Mouse (Mus musculus): ENCODE measurements around the gene Lrrc9. TPM values are rescaled to one million over a fixed set of nuclear protein-coding genes. Genes with fewer than 3 reads are reported as not detected.
A peak's percentile ranks its signal among the peaks of the same experiment; 100 is the strongest.

Gene Lrrc9
- polyA plus RNA-seq, 1 experiment = 1.2 TPM

DNA sequence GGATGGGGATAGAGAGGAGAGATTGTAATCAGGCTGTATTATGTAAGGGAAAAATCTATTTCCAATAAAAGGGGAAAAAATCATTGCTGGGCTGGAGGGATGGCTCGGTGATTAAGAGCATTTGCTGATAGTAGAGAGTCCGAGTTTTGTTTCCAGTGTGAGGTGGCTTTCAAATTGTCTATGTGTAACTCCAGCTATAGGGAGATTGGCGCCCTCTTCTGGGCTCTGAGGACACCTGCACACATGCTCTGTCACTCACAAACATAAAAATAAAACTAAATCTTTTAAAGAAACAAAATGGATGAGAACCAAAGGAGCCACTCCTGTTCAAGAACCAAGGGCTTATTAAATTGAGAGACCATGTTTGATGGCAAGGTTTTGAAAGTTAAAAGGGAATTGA is 23.9 kb upstream of the Lrrc9 start:
- Histone ChIP-seq H3K4me1 (ENCODE audit: control insufficient read depth, insufficient read depth, low read length) (no peaks in the 10 kb centered on the region), H3K27me3 (ENCODE audit: control insufficient read depth, insufficient read depth, low read length) (no peaks in the 10 kb centered on the region), H3K27ac (ENCODE audit: insufficient read depth, low read length) (no peak overlapping the region), H3K4me3 (replicated peaks; ENCODE audit: insufficient read depth, low read depth, low read length) (no peak overlapping the region)
- 33% methylated on average over 3 of the region's 3 CpGs for whole genome bisulfite sequencing
- DNase-seq = peak; percentile 30 to 38
- no peak for TF ChIP-seq POLR2A (IDR thresholded peaks at IDR 0.05; ENCODE audit: borderline replicate concordance, insufficient read depth, low read length)
- TF ChIP-seq CTCF (IDR thresholded peaks at IDR 0.05; ENCODE audit: borderline replicate concordance, insufficient read depth, low read depth, low read length) = peak; percentile 69

- H3K27ac ChIP-seq (ENCODE audit: insufficient read depth, low read length) = no peak overlapping the region
- H3K4me1 ChIP-seq (ENCODE audit: control insufficient read depth, insufficient read depth, low read length) = no peaks in the 10 kb centered on the region
- H3K4me3 ChIP-seq (replicated peaks; ENCODE audit: insufficient read depth, low read depth, low read length) = no peak overlapping the region
- WGBS = 75% methylated on average over 4 of the region's 4 CpGs
- TF ChIP-seq POLR2A (IDR thresholded peaks at IDR 0.05; ENCODE audit: borderline replicate concordance, insufficient read depth, low read length) = no peak
- DNase-seq = no peak
- no peaks in the 10 kb centered on the region for H3K27me3 ChIP-seq (ENCODE audit: control insufficient read depth, insufficient read depth, low read length)
Measured at GRCm38 (mm10) chr12:72422681-72423080, 19.0 kb upstream of the Lrrc9 start.

GRCm38 (mm10) chr12:72427722-72428126 is 13.9 kb upstream of the Lrrc9 start:
- Histone ChIP-seq H3K27me3 (ENCODE audit: control insufficient read depth, insufficient read depth, low read length) (no peaks in the 10 kb centered on the region), H3K27ac (ENCODE audit: insufficient read depth, low read length) (no peak overlapping the region), H3K4me3 (replicated peaks; ENCODE audit: insufficient read depth, low read depth, low read length) (no peak overlapping the region), H3K4me1 (ENCODE audit: control insufficient read depth, insufficient read depth, low read length) (no peaks in the 10 kb centered on the region)
- WGBS = 16% methylated on average over 11 of the region's 11 CpGs
- TF ChIP-seq POLR2A (IDR thresholded peaks at IDR 0.05; ENCODE audit: borderline replicate concordance, insufficient read depth, low read length) (no peak), CTCF (IDR thresholded peaks at IDR 0.05; ENCODE audit: borderline replicate concordance, insufficient read depth, low read depth, low read length) (peak; percentile 94)
- DNase-seq = peak; percentile 78 to 83

DNA sequence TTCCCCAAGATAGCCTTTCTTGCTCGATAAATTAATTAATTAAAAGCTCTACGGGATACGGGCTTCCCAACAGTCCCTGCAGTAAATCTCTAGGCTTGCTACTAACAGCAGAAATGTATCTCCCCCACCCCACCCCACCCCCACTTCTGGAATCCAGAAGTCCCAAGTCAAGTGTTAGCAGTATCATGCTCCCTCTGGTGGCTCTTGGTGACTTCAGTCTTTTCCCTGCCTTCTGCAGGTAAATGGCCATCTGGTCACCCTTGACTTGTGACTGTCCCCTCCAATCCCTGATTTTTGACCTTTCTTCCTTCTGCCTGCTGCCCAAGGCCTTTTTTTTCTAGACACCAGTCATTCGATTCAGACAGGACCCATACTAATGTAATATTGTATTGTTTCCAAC is 9.5 kb upstream of the Lrrc9 start:
- WGBS = 79% methylated on average over 4 of the region's 4 CpGs
- no peaks in the 10 kb centered on the region for H3K27me3 ChIP-seq (ENCODE audit: control insufficient read depth, insufficient read depth, low read length)
- DNase-seq = no peak
- peak; percentile 22; the same call in 1 of the 2 replicates for TF ChIP-seq CTCF (IDR thresholded peaks at IDR 0.05; ENCODE audit: borderline replicate concordance, insufficient read depth, low read depth, low read length)
- no peak for TF ChIP-seq POLR2A (IDR thresholded peaks at IDR 0.05; ENCODE audit: borderline replicate concordance, insufficient read depth, low read length)
- H3K27ac ChIP-seq (ENCODE audit: insufficient read depth, low read length) = no peak overlapping the region
- no peaks in the 10 kb centered on the region for H3K4me1 ChIP-seq (ENCODE audit: control insufficient read depth, insufficient read depth, low read length)
- H3K4me3 ChIP-seq (replicated peaks; ENCODE audit: insufficient read depth, low read depth, low read length) = no peak overlapping the region

DNA sequence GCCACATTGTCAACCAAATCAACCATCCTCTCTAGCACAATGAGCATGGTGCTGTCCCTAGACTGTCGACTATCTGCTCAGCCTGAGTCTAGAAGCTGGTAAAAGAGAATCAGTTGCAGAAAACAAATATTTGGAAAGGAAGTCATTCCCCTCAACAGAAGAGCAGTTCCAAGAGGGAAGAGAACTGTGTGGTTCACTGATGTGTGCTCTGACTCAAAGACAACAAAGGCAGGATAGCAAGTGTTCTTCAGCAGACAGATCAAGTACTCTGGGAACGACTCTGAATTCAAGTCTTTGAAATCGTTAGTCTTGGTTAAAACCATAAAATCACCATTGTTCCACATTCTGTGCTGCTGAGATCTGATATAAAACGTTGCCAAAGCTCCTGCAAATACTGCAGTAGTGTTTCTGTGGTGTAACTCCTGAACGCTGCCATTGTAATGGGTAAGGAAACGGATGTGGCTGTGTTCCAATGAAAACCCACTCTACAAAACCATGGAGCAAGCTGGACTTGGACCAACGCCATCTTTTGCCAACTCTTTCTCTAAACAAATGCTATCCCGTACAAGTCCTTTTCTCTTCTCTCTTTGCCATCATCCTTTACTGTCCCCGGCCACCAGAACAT is 8.3 kb upstream of the Lrrc9 start:
- TF ChIP-seq CTCF (IDR thresholded peaks at IDR 0.05; ENCODE audit: borderline replicate concordance, insufficient read depth, low read depth, low read length) (no peak), POLR2A (IDR thresholded peaks at IDR 0.05; ENCODE audit: borderline replicate concordance, insufficient read depth, low read length) (no peak)
- no peak overlapping the region for H3K4me3 ChIP-seq (replicated peaks; ENCODE audit: insufficient read depth, low read depth, low read length)
- no peaks in the 10 kb centered on the region for H3K27me3 ChIP-seq (ENCODE audit: control insufficient read depth, insufficient read depth, low read length)
- WGBS = 26% methylated on average over 9 of the region's 9 CpGs
- H3K4me1 ChIP-seq (ENCODE audit: control insufficient read depth, insufficient read depth, low read length) = no peaks in the 10 kb centered on the region
- DNase-seq = no peak
- no peak overlapping the region for H3K27ac ChIP-seq (ENCODE audit: insufficient read depth, low read length)

DNA sequence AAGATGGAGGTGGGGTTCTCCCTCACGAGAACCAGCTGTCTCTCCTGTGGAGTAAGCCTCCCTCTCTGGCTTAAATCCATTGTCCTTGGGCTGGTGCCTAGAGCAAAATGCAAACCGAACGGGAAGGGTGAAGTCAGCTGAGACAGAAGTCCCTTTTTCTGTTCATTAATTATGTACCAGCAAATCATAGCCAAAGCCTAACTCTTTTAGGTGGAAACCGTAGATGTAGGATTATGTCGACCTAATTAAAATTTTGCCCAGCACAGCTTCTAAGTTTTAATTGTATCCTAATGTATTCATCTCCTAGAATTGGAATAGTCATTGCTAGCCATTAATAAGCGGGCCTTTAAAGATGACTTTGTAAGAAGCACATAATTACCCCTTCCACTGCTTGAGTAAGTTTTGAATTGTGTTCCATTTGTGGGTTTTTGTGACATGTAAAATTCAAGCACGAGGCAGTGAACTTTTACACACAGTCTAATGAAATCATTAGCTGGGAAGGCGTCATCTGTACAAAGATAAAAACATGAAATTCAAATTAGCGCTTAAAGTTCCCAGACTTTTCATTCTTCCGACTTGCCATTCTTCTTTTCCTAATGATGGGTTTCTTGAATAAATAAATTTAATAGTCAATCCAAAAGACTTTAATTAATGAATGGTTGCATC is 3.9 kb upstream of the Lrrc9 start:
- TF ChIP-seq POLR2A (IDR thresholded peaks at IDR 0.05; ENCODE audit: borderline replicate concordance, insufficient read depth, low read length) (no peak), CTCF (IDR thresholded peaks at IDR 0.05; ENCODE audit: borderline replicate concordance, insufficient read depth, low read depth, low read length) (no peak)
- Histone ChIP-seq H3K27ac (ENCODE audit: insufficient read depth, low read length) (no peak overlapping the region), H3K4me3 (replicated peaks; ENCODE audit: insufficient read depth, low read depth, low read length) (no peak overlapping the region), H3K27me3 (ENCODE audit: control insufficient read depth, insufficient read depth, low read length) (no peaks in the 10 kb centered on the region), H3K4me1 (ENCODE audit: control insufficient read depth, insufficient read depth, low read length) (peaks cover 3% of the 10 kb centered on the region; the same call in 1 of the 2 replicates)
- no peak for DNase-seq
- WGBS = 52% methylated on average over 10 of the region's 10 CpGs

- Histone ChIP-seq H3K4me3 (replicated peaks; ENCODE audit: insufficient read depth, low read depth, low read length) (no peak overlapping the region), H3K27ac (ENCODE audit: insufficient read depth, low read length) (no peak overlapping the region), H3K27me3 (ENCODE audit: control insufficient read depth, insufficient read depth, low read length) (no peaks in the 10 kb centered on the region), H3K4me1 (ENCODE audit: control insufficient read depth, insufficient read depth, low read length) (peaks cover 3% of the 10 kb centered on the region; the same call in 1 of the 2 replicates)
- WGBS = 43% methylated on average over 6 of the region's 6 CpGs
- DNase-seq = no peak
- TF ChIP-seq POLR2A (IDR thresholded peaks at IDR 0.05; ENCODE audit: borderline replicate concordance, insufficient read depth, low read length) (no peak), CTCF (IDR thresholded peaks at IDR 0.05; ENCODE audit: borderline replicate concordance, insufficient read depth, low read depth, low read length) (no peak)
Measured at GRCm38 (mm10) chr12:72438961-72439480, 2.6 kb upstream of the Lrrc9 start.

DNA sequence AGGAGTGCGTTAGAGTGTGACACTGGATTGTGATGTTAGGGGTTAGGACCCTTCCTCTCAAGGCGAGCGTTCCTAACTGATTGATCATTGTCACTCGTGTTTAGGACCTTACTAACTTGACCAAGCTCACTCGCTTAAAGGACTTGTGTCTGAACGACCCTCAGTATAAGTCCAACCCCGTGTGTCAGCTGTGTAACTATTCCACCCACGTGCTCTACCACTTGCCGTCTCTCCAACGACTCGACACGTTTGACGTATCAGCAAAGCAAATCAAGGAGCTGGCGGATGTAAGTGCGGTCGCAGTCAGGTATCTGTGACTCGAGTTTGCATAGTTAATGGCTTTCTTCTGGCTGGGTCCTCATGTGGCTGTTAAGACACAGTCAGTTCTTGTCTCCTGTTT is 12.3 kb downstream of the Lrrc9 start:
- 85% methylated on average over 17 of the region's 17 CpGs for WGBS
- H3K4me1 ChIP-seq (ENCODE audit: control insufficient read depth, insufficient read depth, low read length) = no peaks in the 10 kb centered on the region
- TF ChIP-seq CTCF (IDR thresholded peaks at IDR 0.05; ENCODE audit: borderline replicate concordance, insufficient read depth, low read depth, low read length) (no peak), POLR2A (IDR thresholded peaks at IDR 0.05; ENCODE audit: borderline replicate concordance, insufficient read depth, low read length) (no peak)
- no peak for DNase-seq
- no peak overlapping the region for H3K27ac ChIP-seq (ENCODE audit: insufficient read depth, low read length)
- H3K27me3 ChIP-seq (ENCODE audit: control insufficient read depth, insufficient read depth, low read length) = no peaks in the 10 kb centered on the region
- no peak overlapping the region for H3K4me3 ChIP-seq (replicated peaks; ENCODE audit: insufficient read depth, low read depth, low read length)

Measured in cerebellum, adult 2 months (tissue).